Mouse (Mus musculus) cortical plate, adult 2 months (tissue): ENCODE data around the gene Dgke. TPM values are rescaled to one million over a fixed set of nuclear protein-coding genes. Genes with fewer than 3 reads are reported as not detected.
"Not testable (repeated sequence)": the region's sequence is repeated elsewhere in the genome, so short reads cannot be mapped to it uniquely, and the experiment has no call there.

Experiments used
- H3K27ac ChIP-seq: fragments of 200-500 bp; 2 replicates; pipeline ENCODE4 v1.5.1; 2012; ENCODE audit warnings: low read length, control low read depth, inconsistent platforms; ENCODE audit not compliant: insufficient read depth
- H3K4me1 ChIP-seq: fragments of 200-500 bp; 2 replicates; pipeline ENCODE4 v1.6.1; 2011; ENCODE audit warnings: low read length; ENCODE audit not compliant: control insufficient read depth, insufficient read depth
- H3K4me3 ChIP-seq: fragments of 200-500 bp; 2 replicates; pipeline ENCODE4 v1.5.1; 2011; ENCODE audit warnings: mild to moderate bottlenecking, low read length, control low read depth; ENCODE audit not compliant: insufficient read depth
- CTCF ChIP-seq: fragments of 200-500 bp; IDR thresholded peaks from 2 replicates; pipeline ENCODE4 v1.5.1; 2011; ENCODE audit warnings: mild to moderate bottlenecking, control low read depth, low read length; ENCODE audit not compliant: insufficient read depth; ENCODE audit errors: extremely low read depth
- POLR2A ChIP-seq: fragments of 200-500 bp; IDR thresholded peaks from 2 replicates; pipeline ENCODE4 v1.6.1; 2011; ENCODE audit warnings: mild to moderate bottlenecking, low read length, control low read depth; ENCODE audit not compliant: insufficient read depth; ENCODE audit errors: extremely low read depth
- polyA plus RNA-seq: library from polyadenylated mRNA; depleted of rRNA; stranded (reverse); fragments of >200 nt; gene quantifications from 2 replicates; pipeline ENCODE4 v1.2.3, GENCODE M21; 2012

Gene Dgke
- polyA plus RNA-seq, 1 experiment, result 35.3 TPM

DNA sequence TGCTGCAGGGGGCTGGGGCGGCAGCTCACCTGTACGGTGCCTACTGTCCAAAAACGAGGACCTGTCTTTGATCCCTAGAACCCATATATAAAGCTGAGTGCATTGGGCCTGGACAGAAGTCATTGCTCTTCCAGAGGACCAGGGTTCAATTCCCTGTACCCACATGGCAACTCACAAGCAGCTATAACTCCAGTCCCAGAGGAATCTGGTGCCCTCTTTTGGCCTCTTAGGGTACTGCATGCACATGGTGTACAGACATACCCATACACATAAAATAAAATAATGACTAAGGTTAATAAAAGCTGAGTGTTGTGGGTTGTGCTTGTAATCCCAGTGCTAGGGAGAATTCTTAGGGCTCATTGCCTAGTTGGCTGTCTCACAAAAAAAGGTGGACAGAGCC lies 1.4 kb downstream of the Dgke start:
- H3K4me1 ChIP-seq, result no peaks in the 10 kb centered on the region

DNA sequence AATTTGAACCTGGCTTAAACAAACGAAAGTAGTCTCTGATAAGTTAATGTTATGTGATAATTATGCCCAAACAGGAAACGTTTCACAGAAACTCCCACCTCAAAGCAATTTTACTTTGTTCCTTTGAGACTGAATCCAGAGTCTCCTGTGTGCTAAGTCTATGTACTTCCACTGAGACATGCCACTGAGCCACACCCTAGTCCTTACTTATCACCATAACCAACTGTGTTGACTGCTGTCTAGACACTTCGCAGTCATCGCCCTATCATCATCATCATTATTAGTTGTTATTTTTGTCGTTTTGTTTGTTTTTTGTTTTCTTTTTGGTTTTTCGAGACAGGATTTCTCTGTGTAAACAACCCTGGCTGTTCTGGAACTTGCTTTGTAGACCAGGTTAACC lies 2.3 kb downstream of the Dgke start:
- H3K4me1 ChIP-seq, result no peaks in the 10 kb centered on the region
- no peak overlapping the region for H3K4me3 ChIP-seq
- TF ChIP-seq POLR2A (no peak), CTCF (no peak)
- no peak overlapping the region for H3K27ac ChIP-seq

More for the DNA sequence above, 1.4 kb downstream of the Dgke start:
- no peak overlapping the region for H3K27ac ChIP-seq
- no peak overlapping the region for H3K4me3 ChIP-seq
- no peak for TF ChIP-seq POLR2A
- no peak for TF ChIP-seq CTCF

DNA sequence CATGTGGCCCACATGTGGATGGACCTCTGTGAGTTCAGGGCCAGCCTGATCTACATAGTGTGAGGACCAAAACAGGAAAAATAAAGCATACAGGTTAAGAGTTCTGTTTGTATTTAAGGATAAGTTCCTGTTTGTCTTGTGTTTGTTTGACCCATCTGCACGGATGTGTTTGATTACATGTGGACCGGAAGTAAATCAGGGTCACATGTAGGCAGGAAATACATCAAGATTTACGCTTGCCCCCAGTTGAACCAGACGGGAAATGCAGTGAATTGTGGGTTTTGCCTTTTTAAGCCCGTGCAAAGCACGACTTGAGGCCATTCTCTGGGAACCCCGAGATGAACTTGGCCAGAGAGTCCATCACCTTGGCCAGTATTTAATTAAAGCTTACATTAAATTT lies 5.3 kb downstream of the Dgke start:
- Histone ChIP-seq H3K27ac (no peak overlapping the region), H3K4me1 (peaks cover 3% of the 10 kb centered on the region), H3K4me3 (no peak overlapping the region)
- TF ChIP-seq CTCF (no peak), POLR2A (no peak)

DNA sequence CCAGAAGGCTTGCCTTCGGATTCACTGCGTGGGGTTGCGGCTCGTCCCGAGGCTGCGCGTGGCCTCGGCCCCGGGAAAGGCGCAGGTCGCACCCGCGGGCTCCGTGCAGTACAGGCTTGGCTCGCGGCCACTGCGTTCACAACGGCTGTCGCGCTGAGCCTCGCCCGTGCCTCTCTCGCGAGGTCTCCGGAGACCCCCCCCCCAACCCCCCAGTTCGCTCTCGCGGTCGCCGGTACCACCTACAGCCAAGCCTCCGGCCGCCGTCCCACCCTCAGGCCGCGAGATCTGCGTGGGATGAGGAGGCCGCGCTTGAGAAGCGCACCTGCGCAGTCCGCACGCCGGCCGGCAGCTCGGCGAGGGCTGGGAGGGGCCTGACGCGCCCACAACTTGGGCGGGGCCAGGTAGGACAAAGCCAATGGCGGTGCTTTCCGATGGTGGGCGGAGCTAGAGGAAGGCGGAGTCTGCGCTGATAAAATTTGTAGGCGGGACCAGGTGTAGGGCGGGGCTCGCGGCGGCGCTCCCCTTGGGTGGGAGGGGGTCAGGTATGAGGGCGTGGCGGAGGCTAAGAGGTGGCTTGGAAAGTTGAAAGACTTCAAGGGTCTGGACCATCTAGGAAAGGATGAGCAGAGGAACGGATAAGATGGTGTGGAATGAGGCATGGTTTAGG lies 6.1 kb downstream of the Dgke start:
- TF ChIP-seq CTCF, result no peak
- peak; percentile 70; the same call in 1 of the 2 replicates for TF ChIP-seq POLR2A
- Histone ChIP-seq H3K27ac (peak overlapping the region; percentile 63; the same call in 1 of the 2 replicates), H3K4me3 (peak overlapping the region; percentile 88), H3K4me1 (peaks cover 6% of the 10 kb centered on the region)

DNA sequence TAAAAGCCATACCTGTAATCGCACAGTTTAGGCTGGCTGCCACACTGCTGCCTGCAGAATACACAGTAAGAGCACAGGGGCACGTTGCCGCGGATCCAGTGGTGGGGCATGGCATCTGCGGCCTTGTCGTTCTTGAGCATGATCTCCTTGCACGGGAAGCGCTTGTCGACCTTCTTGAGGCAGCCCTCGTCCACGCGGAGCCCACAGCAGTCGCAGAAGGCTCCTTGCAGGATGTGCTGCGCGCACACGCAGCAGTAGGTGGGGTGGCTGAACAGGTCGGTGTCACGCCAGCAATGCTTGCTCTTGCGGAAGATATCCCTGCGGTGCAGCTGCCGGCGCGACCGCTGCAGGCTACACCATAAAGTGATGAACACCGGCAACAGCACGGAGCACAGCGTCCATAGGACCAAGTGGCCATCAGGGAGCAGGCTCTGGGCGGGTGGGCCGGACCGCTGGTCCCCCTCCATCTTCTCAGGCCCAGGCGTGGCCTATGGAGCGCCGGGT lies 6.7 kb downstream of the Dgke start:
- TF ChIP-seq POLR2A, result no peak
- no peak for TF ChIP-seq CTCF
- peak overlapping the region; percentile 63; the same call in 1 of the 2 replicates for H3K27ac ChIP-seq
- peak overlapping the region; percentile 88 for H3K4me3 ChIP-seq
- H3K4me1 ChIP-seq, result peaks cover 8% of the 10 kb centered on the region

DNA sequence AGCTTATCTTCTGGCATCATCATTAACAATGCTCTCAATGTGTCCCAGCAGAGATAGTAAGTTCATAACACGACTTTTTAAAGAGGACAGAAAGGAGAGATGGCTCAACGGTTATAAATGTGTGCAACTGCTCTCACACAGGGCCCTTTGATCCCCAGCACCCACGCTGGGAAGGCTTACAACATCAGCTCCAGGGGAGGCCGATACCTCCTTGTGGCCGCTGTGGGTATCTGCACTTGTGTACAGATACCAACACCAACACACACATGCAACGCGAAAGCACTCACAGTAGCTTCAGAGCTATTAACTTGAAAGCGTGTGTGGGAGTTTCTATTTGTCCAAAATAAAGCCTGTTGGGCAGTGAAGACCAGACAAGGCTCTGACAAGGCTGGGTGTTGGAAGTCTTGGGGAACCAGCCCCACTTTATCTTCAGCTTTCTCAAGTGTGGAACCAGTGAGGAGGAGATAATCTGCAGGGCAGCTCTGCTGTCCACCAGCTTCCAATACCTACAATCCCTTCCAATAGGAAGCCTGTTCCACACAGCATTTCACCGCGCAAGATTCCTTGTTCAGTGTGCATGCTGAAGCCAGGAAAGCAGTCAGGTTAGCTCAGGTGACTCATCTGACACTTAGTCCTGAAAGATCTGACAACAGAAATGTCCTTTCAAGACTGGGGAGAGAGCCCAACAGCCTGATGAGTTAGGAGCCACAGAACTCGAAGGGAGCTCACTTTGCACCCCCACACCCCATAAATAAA lies 8.0 kb downstream of the Dgke start:
- H3K27ac ChIP-seq, result no peak overlapping the region
- TF ChIP-seq CTCF (0 out of 2 replicates have a peak, but pooled peaks have one; percentile 12), POLR2A (no peak)
- peak overlapping the region; percentile 88 for H3K4me3 ChIP-seq
- peaks cover 8% of the 10 kb centered on the region for H3K4me1 ChIP-seq

DNA sequence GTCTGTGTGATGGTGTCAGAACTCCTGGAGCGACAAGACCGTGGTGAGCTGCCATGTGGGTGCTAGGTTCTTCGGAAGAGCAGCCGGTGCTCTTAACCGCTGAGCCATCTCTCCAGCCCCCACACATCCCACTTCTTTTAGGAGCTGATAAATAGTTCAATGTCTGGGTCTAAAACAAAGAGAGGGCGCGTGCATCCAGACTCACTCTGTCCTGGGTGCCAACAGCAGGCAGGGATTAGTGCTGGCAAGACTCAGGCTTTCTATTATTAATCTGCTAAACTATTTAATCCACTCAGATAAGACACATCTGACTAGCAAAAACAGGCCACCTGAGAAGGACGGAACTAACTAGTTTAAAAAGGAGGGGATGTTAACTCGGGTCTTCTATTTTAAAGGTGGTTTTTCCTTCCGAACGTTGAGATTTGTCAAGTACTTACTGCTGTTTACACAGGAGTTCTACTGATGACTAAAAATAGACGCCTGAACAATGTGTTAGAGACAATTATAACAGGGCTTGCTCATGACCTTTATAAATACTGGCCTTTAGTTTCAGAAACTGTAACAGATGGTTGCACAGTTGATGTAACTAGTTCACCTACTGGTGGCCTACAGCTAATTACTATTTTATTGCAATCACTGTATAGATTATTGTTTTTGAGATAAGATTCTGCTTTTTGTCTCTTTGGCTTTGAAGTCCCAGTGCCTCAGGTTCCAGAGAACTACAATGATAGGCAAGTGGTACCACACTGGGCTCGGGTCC lies 10.5 kb downstream of the Dgke start:
- no peak overlapping the region for H3K27ac ChIP-seq
- TF ChIP-seq CTCF, result no peak
- TF ChIP-seq POLR2A, result no peak
- peaks cover 8% of the 10 kb centered on the region for H3K4me1 ChIP-seq
- no peak overlapping the region for H3K4me3 ChIP-seq

DNA sequence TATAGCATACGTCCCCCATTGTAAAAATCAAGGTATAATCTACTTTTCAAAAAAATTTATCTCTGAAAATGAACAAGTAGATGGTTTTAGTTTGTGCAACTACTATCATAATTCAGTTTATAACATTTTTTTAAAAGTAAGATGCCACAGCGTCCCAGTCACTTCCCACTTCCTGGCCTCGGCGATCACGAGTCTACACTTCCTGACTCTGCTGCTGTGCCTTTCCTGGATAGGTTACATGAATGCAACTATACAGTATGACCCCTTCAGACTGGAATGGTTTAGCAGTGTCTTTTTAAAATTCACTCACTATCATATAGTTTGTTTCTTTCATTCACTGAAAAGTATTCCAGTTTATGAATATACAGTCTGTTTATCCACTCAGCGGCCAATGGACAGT lies 14.9 kb downstream of the Dgke start:
- H3K4me3 ChIP-seq, result no peak overlapping the region
- no peak overlapping the region for H3K27ac ChIP-seq
- no peak for TF ChIP-seq POLR2A
- no peak for TF ChIP-seq CTCF
- peaks cover 4% of the 10 kb centered on the region; the same call in 1 of the 2 replicates for H3K4me1 ChIP-seq

DNA sequence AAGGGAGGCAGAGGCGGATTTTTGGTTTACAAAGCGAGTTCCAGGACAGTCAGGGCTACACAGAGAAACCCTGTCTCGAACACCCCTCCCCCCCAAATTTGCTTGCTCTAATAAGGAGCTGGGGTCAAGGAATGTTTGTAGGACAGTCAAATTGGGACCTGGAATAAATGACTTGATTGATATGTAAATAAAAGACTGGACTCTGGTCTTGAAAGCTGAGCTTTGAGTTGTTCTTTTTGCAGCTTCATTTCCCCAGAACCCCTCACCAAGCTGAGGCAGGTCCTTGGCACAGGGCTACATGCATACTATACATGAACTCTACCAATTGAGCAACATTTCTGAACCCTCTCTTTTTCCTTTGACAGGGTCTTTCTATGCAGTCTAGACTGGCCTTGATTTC lies 20.6 kb downstream of the Dgke start:
- TF ChIP-seq POLR2A, result no peak
- TF ChIP-seq CTCF, result no peak
- no peak overlapping the region for H3K27ac ChIP-seq

DNA sequence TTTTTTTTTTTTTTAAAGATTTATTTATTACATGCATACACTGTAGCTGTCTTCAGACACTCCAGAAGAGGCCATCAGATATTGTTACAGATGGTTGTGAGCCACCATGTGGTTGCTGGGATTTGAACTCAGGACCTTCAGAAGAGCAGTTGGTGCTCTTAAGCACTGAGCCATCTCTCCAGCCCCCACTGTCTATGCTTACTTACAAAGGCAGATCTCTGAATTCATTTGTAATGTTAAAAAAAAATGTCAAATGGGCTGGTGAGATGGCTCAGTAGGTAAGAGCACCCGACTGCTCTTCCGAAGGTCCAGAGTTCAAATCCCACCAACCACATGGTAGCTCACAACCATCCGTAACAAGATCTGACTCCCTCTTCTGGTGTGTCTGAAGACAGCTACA lies 21.1 kb downstream of the Dgke start:
- H3K27ac ChIP-seq, H3K4me3 ChIP-seq, H3K4me1 ChIP-seq: not testable (repeated sequence)

More for the DNA sequence above, 20.6 kb downstream of the Dgke start:
- Histone ChIP-seq H3K4me1 (no peaks in the 10 kb centered on the region), H3K4me3 (no peak overlapping the region)
